Comparison of ENCODE assay signal across 8 mouse cellular contexts in genomic region chr6:91473805-91474440, GRCm38 (mm10). TPM values are rescaled to one million over a fixed set of nuclear protein-coding genes. Genes with fewer than 3 reads are reported as not detected.
DNase-seq lines count a peak whose midpoint lies in the region; ATAC-seq and TF ChIP-seq lines count a peak whose summit lies in the region.

No protein-coding gene starts in this region.

- DNase-seq in lung, adult 2 months: no peak
- DNase-seq in lung, postnatal 25 days (ENCODE audit: low spot score): no peak
- DNase-seq in embryonic facial prominence, embryonic 11.5 days (ENCODE audit: low spot score): no peak
- DNase-seq in intestine, embryonic 14.5 days (ENCODE audit: low spot score): no peak
- DNase-seq in midbrain, embryonic 14.5 days: no peak
- no peak for DNase-seq in layer of hippocampus, adult 9-11 months
- no peak for DNase-seq in Muller cell, postnatal 12 days (ENCODE audit: inconsistent ontology term)
- DNase-seq in left cerebral cortex, postnatal 25 days (ENCODE audit: low spot score in 2 of 2): no peak

- under 1% methylated on average over 27 of the region's 27 CpGs for WGBS in lung, adult 2 months
- under 1% methylated on average over 27 of the region's 27 CpGs for WGBS in embryonic facial prominence, embryonic 11.5 days
- WGBS in intestine, embryonic 14.5 days: 0% methylated on average over 27 of the region's 27 CpGs
- WGBS in midbrain, embryonic 14.5 days: under 1% methylated on average over 27 of the region's 27 CpGs

- ATAC-seq in embryonic facial prominence, embryonic 11.5 days (replicated peaks; ENCODE audit: insufficient number of reproducible peaks, low FRiP score, low TSS enrichment, low read depth): peak; percentile 40
- ATAC-seq in intestine, embryonic 14.5 days (replicated peaks; ENCODE audit: low FRiP score, low TSS enrichment, low read depth): peak; percentile 33
- ATAC-seq in midbrain, embryonic 14.5 days (ENCODE audit: low FRiP score, low TSS enrichment): peak; percentile 57

- H3K4me3 ChIP-seq in lung, adult 2 months (replicated peaks; ENCODE audit: extremely low read depth, low read depth, low read length): peak overlapping the region; percentile 86
- H3K4me3 ChIP-seq in embryonic facial prominence, embryonic 11.5 days (ENCODE audit: low read depth, low read length): peak overlapping the region; percentile 78
- H3K4me3 ChIP-seq in intestine, embryonic 14.5 days (ENCODE audit: low read depth, low read length): peak overlapping the region; percentile 76
- peak overlapping the region; percentile 77 for H3K4me3 ChIP-seq in midbrain, embryonic 14.5 days (replicated peaks; ENCODE audit: low read depth, low read length)

- no peak for TF ChIP-seq POLR2A in lung, adult 2 months (IDR thresholded peaks at IDR 0.05; ENCODE audit: borderline replicate concordance, extremely low read depth, low read depth, low read length)

- H3K9ac ChIP-seq in embryonic facial prominence, embryonic 11.5 days (replicated peaks; ENCODE audit: low read length): peak overlapping the region; percentile 83
- H3K9ac ChIP-seq in intestine, embryonic 14.5 days (ENCODE audit: low read length): peak overlapping the region; percentile 76
- peak overlapping the region; percentile 68 for H3K9ac ChIP-seq in midbrain, embryonic 14.5 days (replicated peaks; ENCODE audit: low read length)

- intact Hi-C loops in left cerebral cortex, postnatal 25 days (cut with DNase I): loop anchor here (1.0 kb wide), 1 partner anchor 41 kb away; the partner anchor contains the start of genes Lsm3 and Xpc

- H3K4me2 ChIP-seq in embryonic facial prominence, embryonic 11.5 days (ENCODE audit: low read depth, low read length): peak overlapping the region; percentile 70
- peak overlapping the region; percentile 75 for H3K4me2 ChIP-seq in intestine, embryonic 14.5 days (ENCODE audit: low read length)
- peak overlapping the region; percentile 77 for H3K4me2 ChIP-seq in midbrain, embryonic 14.5 days (ENCODE audit: low read length)

- H3K36me3 ChIP-seq in embryonic facial prominence, embryonic 11.5 days (replicated peaks; ENCODE audit: control insufficient read depth, insufficient read depth, low read depth, low read length): no peaks in the 10 kb centered on the region; the same call in 1 of the 2 replicates
- H3K36me3 ChIP-seq in intestine, embryonic 14.5 days (ENCODE audit: control insufficient read depth, insufficient read depth, low read length): peaks cover 41% of the 10 kb centered on the region
- peaks cover 27% of the 10 kb centered on the region for H3K36me3 ChIP-seq in midbrain, embryonic 14.5 days (ENCODE audit: control insufficient read depth, insufficient read depth, low read length)

- H3K4me1 ChIP-seq in lung, adult 2 months (ENCODE audit: control insufficient read depth, insufficient read depth, low read length): peaks cover 14% of the 10 kb centered on the region
- no peaks in the 10 kb centered on the region for H3K4me1 ChIP-seq in embryonic facial prominence, embryonic 11.5 days (ENCODE audit: control insufficient read depth, insufficient read depth, low read length)
- peaks cover 9% of the 10 kb centered on the region for H3K4me1 ChIP-seq in intestine, embryonic 14.5 days (replicated peaks; ENCODE audit: control insufficient read depth, insufficient read depth, low read length)
- peaks cover 14% of the 10 kb centered on the region for H3K4me1 ChIP-seq in midbrain, embryonic 14.5 days (ENCODE audit: control insufficient read depth, insufficient read depth, low read length)

- TF ChIP-seq CTCF in lung, adult 2 months (IDR thresholded peaks at IDR 0.05; ENCODE audit: insufficient read depth, low read length): no peak

- H3K27me3 ChIP-seq in embryonic facial prominence, embryonic 11.5 days (ENCODE audit: control insufficient read depth, insufficient read depth, low read length): no peaks in the 10 kb centered on the region
- no peaks in the 10 kb centered on the region for H3K27me3 ChIP-seq in intestine, embryonic 14.5 days (replicated peaks; ENCODE audit: control insufficient read depth, insufficient read depth, low read length)
- H3K27me3 ChIP-seq in midbrain, embryonic 14.5 days (ENCODE audit: control insufficient read depth, insufficient read depth, low read length): no peaks in the 10 kb centered on the region

- H3K27ac ChIP-seq in embryonic facial prominence, embryonic 11.5 days (replicated peaks; ENCODE audit: low read depth, low read length): no peak overlapping the region
- 0 out of 2 replicates have a peak overlapping the region, but pooled peaks have one; percentile 33 for H3K27ac ChIP-seq in intestine, embryonic 14.5 days (ENCODE audit: low read depth)
- peak overlapping the region; percentile 37; the same call in 1 of the 2 replicates for H3K27ac ChIP-seq in midbrain, embryonic 14.5 days (replicated peaks; ENCODE audit: low read depth, low read length)

- no peaks in the 10 kb centered on the region for H3K9me3 ChIP-seq in embryonic facial prominence, embryonic 11.5 days (replicated peaks; ENCODE audit: control insufficient read depth, low read length)
- no peaks in the 10 kb centered on the region for H3K9me3 ChIP-seq in intestine, embryonic 14.5 days (ENCODE audit: control insufficient read depth, low read length)
- no peaks in the 10 kb centered on the region for H3K9me3 ChIP-seq in midbrain, embryonic 14.5 days (ENCODE audit: control insufficient read depth, low read length)

RNA-seq across cellular contexts. Expression of gene Tmem43, which starts 0.4 kb away (rescaled TPM):
- polyA plus RNA-seq in lung, adult 2 months (2012; rRNA removed): 65.2 and 79.5 TPM in 2 replicates
- polyA plus RNA-seq in embryonic facial prominence, embryonic 11.5 days (2014; fragmentation: Nextera tagmentation; extraction: Ambion mirVana): 63.8 and 64.0 TPM in 2 replicates
- 45.4 and 48.3 TPM in 2 replicates for polyA plus RNA-seq in intestine, embryonic 14.5 days (2014; fragmentation: Nextera tagmentation; extraction: Ambion mirVana)
- polyA plus RNA-seq in midbrain, embryonic 14.5 days (2014; fragmentation: Nextera tagmentation; extraction: Ambion mirVana): 44.3 and 51.8 TPM in 2 replicates
- total RNA-seq in left cerebral cortex, postnatal 25 days (2021): 10 to 100 TPM; 20.5 to 28.0 TPM

RNA-seq across cellular contexts. Expression of gene Chchd4, which starts 0.6 kb away (rescaled TPM):
- polyA plus RNA-seq in lung, adult 2 months (2012; rRNA removed): 3.5 and 4.4 TPM in 2 replicates
- 25.7 and 28.4 TPM in 2 replicates for polyA plus RNA-seq in embryonic facial prominence, embryonic 11.5 days (2014; fragmentation: Nextera tagmentation; extraction: Ambion mirVana)
- polyA plus RNA-seq in intestine, embryonic 14.5 days (2014; fragmentation: Nextera tagmentation; extraction: Ambion mirVana): 37.7 and 38.5 TPM in 2 replicates
- polyA plus RNA-seq in midbrain, embryonic 14.5 days (2014; fragmentation: Nextera tagmentation; extraction: Ambion mirVana): 31.6 and 38.9 TPM in 2 replicates
- 10 to 100 TPM; 19.5 to 20.9 TPM for total RNA-seq in left cerebral cortex, postnatal 25 days (2021)

RNA-seq across cellular contexts. Expression of gene Xpc, which starts 41.8 kb away (rescaled TPM):
- 12.4 and 17.3 TPM in 2 replicates for polyA plus RNA-seq in lung, adult 2 months (2012; rRNA removed)
- polyA plus RNA-seq in embryonic facial prominence, embryonic 11.5 days (2014; fragmentation: Nextera tagmentation; extraction: Ambion mirVana): 20.1 and 22.4 TPM in 2 replicates
- polyA plus RNA-seq in intestine, embryonic 14.5 days (2014; fragmentation: Nextera tagmentation; extraction: Ambion mirVana): 16.4 and 18.9 TPM in 2 replicates
- polyA plus RNA-seq in midbrain, embryonic 14.5 days (2014; fragmentation: Nextera tagmentation; extraction: Ambion mirVana): 16.9 and 18.1 TPM in 2 replicates
- total RNA-seq in left cerebral cortex, postnatal 25 days (2021): 10 to 100 TPM; 10.5 to 13.3 TPM

RNA-seq across cellular contexts. Expression of gene Lsm3, which starts 41.8 kb away (rescaled TPM):
- polyA plus RNA-seq in lung, adult 2 months (2012; rRNA removed): 7.7 and 10.8 TPM in 2 replicates
- polyA plus RNA-seq in embryonic facial prominence, embryonic 11.5 days (2014; fragmentation: Nextera tagmentation; extraction: Ambion mirVana): 365 and 379 TPM in 2 replicates
- 311 and 312 TPM in 2 replicates for polyA plus RNA-seq in intestine, embryonic 14.5 days (2014; fragmentation: Nextera tagmentation; extraction: Ambion mirVana)
- polyA plus RNA-seq in midbrain, embryonic 14.5 days (2014; fragmentation: Nextera tagmentation; extraction: Ambion mirVana): 174 and 187 TPM in 2 replicates
- total RNA-seq in left cerebral cortex, postnatal 25 days (2021): 10 to 100 TPM; 35.6 to 45.9 TPM
